Comparison of ENCODE assay signal across 15 mouse cellular contexts in genomic region chr12:71928092-71928491, GRCm38 (mm10).
"Had no signal": no experiment of that assay in that cellular context is flagged by ENCODE, and none has a peak within 500 bp of the region (broad histone marks: within the 10 kb centered on the region; RNA-seq: fewer than 3 reads in every experiment).

No protein-coding gene starts in this region.

- H3K27ac ChIP-seq: kidney, postnatal 0 days; limb, embryonic 12.5 days; limb, embryonic 15.5 days; liver, embryonic 14.5 days; midbrain, embryonic 12.5 days; midbrain, embryonic 15.5 days; neural tube, embryonic 12.5 days; neural tube, embryonic 15.5 days; stomach, embryonic 15.5 days had no signal

- H3K4me3 ChIP-seq: limb, embryonic 12.5 days; limb, embryonic 15.5 days; midbrain, embryonic 12.5 days; midbrain, embryonic 15.5 days; neural tube, embryonic 12.5 days; neural tube, embryonic 15.5 days; stomach, embryonic 15.5 days had no signal

- DNase-seq: kidney, adult 2 months; kidney, postnatal 25 days; liver, postnatal 0 days; lung, embryonic 14.5 days; right cerebral cortex, postnatal 14 days; thymus, postnatal 25 days had no signal
